Mouse (Mus musculus) liver, postnatal 0 days (tissue): ENCODE data around the gene Stac2. TPM values are rescaled to one million over a fixed set of nuclear protein-coding genes. Genes with fewer than 3 reads are reported as not detected.

Experiments
- ATAC-seq: fragments of 200-750 bp; cut with Nextera tagmentation; 2 replicates; pipeline ENCODE4 v1.8.0; 2017; ENCODE audit warnings: mild to moderate bottlenecking, moderate library complexity
- DNase-seq: peaks from one replicate; pipeline ENCODE4 v3.0.0-alpha.2; 2016
- H3K27ac ChIP-seq: fragments of 300-500 bp; sonication (generic); 2 replicates; pipeline ENCODE4 v1.5.1; 2014; ENCODE audit warnings: antibody characterized with exemption, moderate library complexity, mild to moderate bottlenecking, low read depth
- H3K27me3 ChIP-seq: fragments of 300-500 bp; sonication (generic); 2 replicates; pipeline ENCODE4 v1.6.1; 2014; ENCODE audit warnings: low read length, control low read depth, mixed read lengths; ENCODE audit not compliant: insufficient read depth
- H3K36me3 ChIP-seq: fragments of 300-500 bp; sonication (generic); replicated peaks from 2 replicates; pipeline ENCODE4 v1.6.1; 2014; ENCODE audit warnings: mild to moderate bottlenecking, control low read depth, low read length, moderate library complexity, mixed read lengths; ENCODE audit not compliant: insufficient read depth
- H3K4me1 ChIP-seq: fragments of 300-500 bp; sonication (generic); 2 replicates; pipeline ENCODE4 v1.6.1; 2014; ENCODE audit warnings: antibody characterized with exemption, mild to moderate bottlenecking, control low read depth; ENCODE audit not compliant: insufficient read depth
- H3K4me2 ChIP-seq: fragments of 300-500 bp; sonication (generic); 2 replicates; pipeline ENCODE4 v1.6.1; 2014; ENCODE audit warnings: low read depth, mild to moderate bottlenecking, low read length, moderate library complexity, mixed read lengths
- H3K4me3 ChIP-seq: fragments of 300-500 bp; sonication (generic); 2 replicates; pipeline ENCODE4 v1.5.1; 2014; ENCODE audit warnings: low read depth, low read length
- H3K9ac ChIP-seq: fragments of 300-500 bp; sonication (generic); replicated peaks from 2 replicates; pipeline ENCODE4 v1.6.1; 2014; ENCODE audit warnings: mild to moderate bottlenecking, moderate library complexity
- H3K9me3 ChIP-seq: fragments of 300-500 bp; sonication (generic); 2 replicates; pipeline ENCODE4 v1.6.1; 2016; ENCODE audit warnings: mild to moderate bottlenecking, control low read depth, low read length, mixed read lengths
- CTCF ChIP-seq: sonication (generic); IDR thresholded peaks from 2 replicates; pipeline ENCODE4 v1.5.1; 2016; ENCODE audit warnings: antibody characterized with exemption, low read depth
- EP300 ChIP-seq: IDR thresholded peaks from 2 replicates; pipeline ENCODE4 v1.6.1; 2016; ENCODE audit warnings: antibody characterized with exemption, low read depth, mild to moderate bottlenecking
- WGBS: fragments of 180-500 bp; shearing (Covaris S2); extraction: QIAGEN DNeasy Blood & Tissue Kit; methylation state at CpG from one replicate; pipeline ENCODE4 v1.1.7; 2014; ENCODE audit not compliant: insufficient replicate concordance; 5-methylcytosine and 5-hydroxymethylcytosine counted together
- polyA plus RNA-seq: library from polyadenylated mRNA; unstranded; fragments of >200 nt; fragmentation: Nextera tagmentation; extraction: Ambion mirVana; gene quantifications from 2 replicates; pipeline ENCODE4 v1.2.1, GENCODE M21; 2015

The Stac2 gene
- polyA plus RNA-seq, 1 experiment from 2014 or later: 0.07 TPM

DNA sequence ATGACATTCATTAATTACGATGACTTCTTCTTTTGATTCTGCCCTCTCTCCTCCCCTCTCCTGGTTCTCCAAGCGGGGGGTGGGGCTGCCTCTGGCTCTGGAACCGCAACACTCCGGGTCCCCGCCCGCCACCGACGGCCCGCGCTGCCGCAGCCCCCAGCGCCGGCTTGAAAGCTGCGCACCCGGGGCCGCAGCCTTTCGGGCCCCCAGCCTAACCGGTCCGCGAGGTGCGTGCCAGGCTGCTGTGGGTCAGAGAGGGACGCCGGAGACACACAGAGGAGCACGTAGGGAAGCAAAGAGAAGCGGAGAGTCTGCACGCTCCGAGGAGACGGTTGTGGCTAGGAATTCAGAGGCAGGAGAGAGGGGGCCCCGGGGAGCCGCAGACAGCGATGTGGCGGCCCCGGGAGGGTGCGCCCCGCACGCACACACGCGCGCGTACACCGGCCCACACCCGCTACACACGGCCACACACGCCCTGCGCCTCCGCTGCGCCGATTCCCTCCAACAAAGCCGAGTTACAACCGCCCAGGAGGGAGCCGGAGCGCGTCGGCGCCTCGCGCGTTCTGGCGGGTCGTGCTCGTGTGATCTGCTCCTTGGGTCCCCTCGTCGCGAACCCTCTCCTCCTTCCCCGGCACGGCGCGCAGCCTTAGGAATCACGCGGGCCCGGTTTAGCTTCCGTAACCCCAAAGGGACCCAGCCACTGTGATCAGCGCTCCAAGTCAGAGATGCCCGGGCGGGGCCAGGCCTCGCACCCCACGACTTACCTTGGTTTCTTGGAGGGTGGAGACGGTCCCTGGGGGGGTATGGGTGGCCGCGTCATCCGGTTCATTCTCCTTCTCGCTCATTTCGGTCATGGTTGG, 903 bp downstream of the Stac2 start:
- 2% methylated on average over 80 of the region's 83 CpGs for WGBS
- Histone ChIP-seq H3K9me3 (no peaks in the 10 kb centered on the region), H3K27ac (no peak overlapping the region), H3K27me3 (peaks cover 48% of the 10 kb centered on the region), H3K4me2 (peak overlapping the region; percentile 68), H3K36me3 (no peaks in the 10 kb centered on the region), H3K9ac (no peak overlapping the region), H3K4me1 (peaks cover 13% of the 10 kb centered on the region), H3K4me3 (peak overlapping the region; percentile 38)
- no peak for ATAC-seq
- DNase-seq: peak; percentile 28
- TF ChIP-seq CTCF: no peak
- TF ChIP-seq EP300: no peak

DNA sequence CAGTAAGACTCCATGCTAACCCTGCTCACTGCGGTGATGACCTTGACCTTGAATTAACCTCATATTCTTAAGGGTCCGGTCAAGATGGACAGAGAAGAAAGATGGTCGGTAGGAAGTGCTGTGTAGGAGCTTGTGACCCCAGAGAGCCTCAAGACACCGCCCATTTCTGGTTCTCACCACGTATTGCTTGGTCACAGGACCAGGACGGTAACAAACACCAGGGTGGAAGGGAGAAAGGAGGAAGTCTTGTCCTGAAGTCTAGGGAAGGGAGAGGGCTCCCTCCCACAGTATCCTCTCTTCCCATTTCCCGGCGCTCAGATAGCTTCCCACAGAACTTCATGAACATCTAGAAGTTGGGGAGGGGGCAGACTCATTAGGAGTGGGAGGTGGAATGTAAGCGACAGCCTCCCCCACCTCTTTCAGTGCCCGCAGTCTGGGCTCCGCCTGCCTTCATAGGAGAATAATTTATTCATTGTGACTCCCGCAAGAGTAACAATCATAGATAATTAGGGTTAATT, 1.6 kb downstream of the Stac2 start:
- no peak overlapping the region for H3K9ac ChIP-seq
- peaks cover 46% of the 10 kb centered on the region for H3K27me3 ChIP-seq
- no peak for ATAC-seq
- H3K36me3 ChIP-seq: no peaks in the 10 kb centered on the region
- H3K4me1 ChIP-seq: peaks cover 13% of the 10 kb centered on the region
- H3K9me3 ChIP-seq: no peaks in the 10 kb centered on the region
- H3K4me3 ChIP-seq: peak overlapping the region; percentile 38
- peak overlapping the region; percentile 68 for H3K4me2 ChIP-seq
- H3K27ac ChIP-seq: no peak overlapping the region
- TF ChIP-seq CTCF: no peak
- no peak for TF ChIP-seq EP300
- 9% methylated on average over 12 of the region's 12 CpGs for WGBS
- DNase-seq: no peak

DNA sequence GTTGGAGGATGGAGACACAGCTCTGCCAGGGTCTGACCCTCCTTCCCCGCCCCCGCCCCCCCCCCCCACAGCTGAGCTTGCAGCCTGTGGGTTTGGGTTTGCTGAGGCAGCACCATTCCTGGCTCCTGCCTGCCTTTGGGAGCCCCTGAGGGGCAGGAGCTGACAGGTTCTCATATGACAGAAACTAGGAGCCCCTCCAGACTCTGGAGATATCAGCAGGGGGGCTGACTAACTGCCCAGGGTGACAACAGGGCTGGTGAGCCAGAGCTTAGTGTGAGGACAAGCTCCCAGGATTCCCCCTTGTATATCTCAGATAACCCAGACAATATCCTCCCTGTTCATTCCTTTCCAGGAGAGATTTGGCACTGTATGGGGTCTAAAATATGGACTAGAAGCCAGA, 2.3 kb downstream of the Stac2 start:
- no peak overlapping the region for H3K27ac ChIP-seq
- DNase-seq (no peak), ATAC-seq (no peak)
- no peaks in the 10 kb centered on the region for H3K9me3 ChIP-seq
- TF ChIP-seq EP300 (no peak), CTCF (no peak)
- H3K4me2 ChIP-seq: no peak overlapping the region
- H3K9ac ChIP-seq: no peak overlapping the region
- no peaks in the 10 kb centered on the region for H3K36me3 ChIP-seq
- H3K27me3 ChIP-seq: peaks cover 46% of the 10 kb centered on the region
- peaks cover 13% of the 10 kb centered on the region for H3K4me1 ChIP-seq
- whole genome bisulfite sequencing: 60% methylated on average over 1 of the region's 2 CpGs
- no peak overlapping the region for H3K4me3 ChIP-seq

- no peaks in the 10 kb centered on the region for H3K36me3 ChIP-seq
- H3K9me3 ChIP-seq: no peaks in the 10 kb centered on the region
- DNase-seq (no peak), ATAC-seq (no peak)
- H3K4me1 ChIP-seq: peaks cover 13% of the 10 kb centered on the region
- no peak for TF ChIP-seq CTCF
- TF ChIP-seq EP300: no peak
- H3K9ac ChIP-seq: no peak overlapping the region
- H3K27ac ChIP-seq: no peak overlapping the region
- H3K4me2 ChIP-seq: no peak overlapping the region
- peaks cover 46% of the 10 kb centered on the region for H3K27me3 ChIP-seq
- H3K4me3 ChIP-seq: no peak overlapping the region
- 54% methylated on average over 2 of the region's 2 CpGs for WGBS
Observed at GRCm38 (mm10) chr11:98050520-98050815, 2.8 kb downstream of the Stac2 start.

- Histone ChIP-seq H3K4me1 (peaks cover 13% of the 10 kb centered on the region), H3K4me2 (no peak overlapping the region), H3K9me3 (no peaks in the 10 kb centered on the region), H3K9ac (no peak overlapping the region), H3K27ac (no peak overlapping the region), H3K4me3 (no peak overlapping the region), H3K27me3 (peaks cover 46% of the 10 kb centered on the region), H3K36me3 (no peaks in the 10 kb centered on the region)
- 41% methylated on average over 14 of the region's 14 CpGs for WGBS
- no peak for TF ChIP-seq CTCF
- no peak for TF ChIP-seq EP300
- ATAC-seq: 0 out of 2 replicates have a peak, but pooled peaks have one; percentile 7
- no peak for DNase-seq
Observed at GRCm38 (mm10) chr11:98049672-98050519, 3.4 kb downstream of the Stac2 start.

DNA sequence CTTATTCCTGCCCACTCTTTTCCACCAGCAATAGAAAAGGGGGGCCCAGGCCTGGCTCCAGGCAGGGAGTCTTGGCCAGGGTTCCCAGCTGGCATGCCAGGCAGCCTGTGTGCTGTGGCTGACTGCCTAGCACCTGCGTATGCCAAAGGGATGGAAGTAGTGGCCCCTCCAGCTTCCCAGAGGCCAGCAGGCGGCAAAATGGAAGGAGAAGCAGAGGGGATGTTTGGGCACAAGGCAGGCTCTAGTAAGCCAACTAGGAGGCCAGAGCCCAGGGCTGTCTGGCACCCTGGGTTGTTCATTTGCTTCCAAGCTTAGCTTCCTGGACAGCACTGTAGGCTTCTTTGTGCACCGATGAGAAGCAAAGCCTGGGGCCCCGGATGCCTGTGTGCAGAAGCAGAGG, 5.5 kb downstream of the Stac2 start:
- Histone ChIP-seq H3K4me2 (no peak overlapping the region), H3K4me1 (peaks cover 13% of the 10 kb centered on the region), H3K27ac (no peak overlapping the region), H3K9ac (no peak overlapping the region), H3K4me3 (no peak overlapping the region), H3K27me3 (peaks cover 29% of the 10 kb centered on the region), H3K9me3 (no peaks in the 10 kb centered on the region), H3K36me3 (no peaks in the 10 kb centered on the region)
- ATAC-seq (no peak), DNase-seq (no peak)
- TF ChIP-seq EP300 (no peak), CTCF (no peak)
- WGBS: 70% methylated on average over 4 of the region's 4 CpGs
